Mouse (Mus musculus) cerebellum, adult 11 months (tissue): ENCODE results near the gene Slc12a6.

Experiments
- DNase-seq: peaks from one replicate; pipeline ENCODE4 v3.0.0; 2022

Slc12a6 gene

DNA sequence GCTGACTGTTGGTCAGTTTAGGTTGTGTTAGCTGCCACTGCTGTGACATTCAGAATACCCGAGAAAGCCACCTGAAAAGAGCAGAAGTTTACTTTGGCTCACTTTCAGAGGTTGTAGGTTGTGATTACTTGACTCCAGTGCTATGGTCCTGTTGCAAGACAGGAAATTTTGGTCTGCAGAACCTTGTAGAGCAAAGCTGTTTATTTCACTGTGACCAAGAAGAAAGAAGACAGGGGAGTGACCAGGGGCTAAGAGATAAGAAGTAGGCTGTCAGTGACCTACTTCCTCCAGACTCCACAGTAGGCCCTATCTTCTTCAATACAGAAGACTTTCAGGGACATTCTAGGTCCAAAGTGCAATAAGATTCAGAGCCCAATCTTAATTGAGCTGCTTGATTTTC is 131.0 kb downstream of the Slc12a6 start:
- no peak for DNase-seq

GRCm38 (mm10) chr2:112407030-112407429 is 141.4 kb downstream of the Slc12a6 start:
- DNase-seq = no peak
